Comparison of ENCODE assay signal across 27 mouse cellular contexts in the genomic region with DNA sequence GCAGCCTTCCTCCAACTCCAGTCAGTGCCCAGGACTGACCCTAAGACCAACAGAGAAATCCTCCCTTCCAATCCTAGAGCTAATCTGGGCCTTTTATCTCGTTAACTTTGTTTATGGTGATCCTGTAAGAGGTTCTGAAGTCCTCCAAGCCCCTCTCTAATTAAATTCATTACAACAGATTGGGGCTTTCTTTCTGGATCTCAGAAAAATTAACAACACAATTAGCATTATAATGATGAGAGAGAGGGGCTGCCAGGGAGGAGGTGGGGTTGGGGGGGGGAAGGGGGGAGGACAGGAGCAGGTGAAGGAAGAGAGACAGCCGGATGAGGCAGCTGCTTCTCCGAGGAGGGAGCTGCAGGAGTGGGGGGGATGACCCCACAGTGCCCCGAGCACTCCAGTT. TPM values are rescaled to one million over a fixed set of nuclear protein-coding genes. Genes with fewer than 3 reads are reported as not detected.
A peak's percentile ranks its signal among the peaks of the same experiment; 100 is the strongest.
DNase-seq lines count a peak whose midpoint lies in the region; ATAC-seq lines count a peak whose summit lies in the region.
"Had no signal": no experiment of that assay in that cellular context is flagged by ENCODE, and none has a peak within 500 bp of the region (broad histone marks: within the 10 kb centered on the region; RNA-seq: fewer than 3 reads in every experiment).

No protein-coding gene starts in this region.

- WGBS in forebrain, embryonic 12.5 days, result 2% methylated on average over 4 of the region's 4 CpGs
- WGBS in forebrain, embryonic 11.5 days, result 6% methylated on average over 4 of the region's 4 CpGs
- WGBS in midbrain, embryonic 12.5 days, result 4% methylated on average over 4 of the region's 4 CpGs
- WGBS in midbrain, embryonic 15.5 days, result 5% methylated on average over 4 of the region's 4 CpGs

- H3K9ac ChIP-seq in forebrain, embryonic 12.5 days, result no peak overlapping the region
- no peak overlapping the region for H3K9ac ChIP-seq in forebrain, embryonic 11.5 days (ENCODE audit: low read length)
- H3K9ac ChIP-seq in midbrain, embryonic 12.5 days (replicated peaks), result no peak overlapping the region; the same call in 1 of the 2 replicates
- H3K9ac ChIP-seq in midbrain, embryonic 15.5 days, result no peak overlapping the region
- H3K9ac ChIP-seq: embryonic facial prominence, embryonic 13.5 days; liver, embryonic 15.5 days; lung, embryonic 15.5 days had no signal

- peak overlapping the region; percentile 61 for H3K27ac ChIP-seq in forebrain, embryonic 12.5 days
- H3K27ac ChIP-seq in forebrain, embryonic 11.5 days (ENCODE audit: low read depth, low read length), result no peak overlapping the region
- peak overlapping the region; percentile 58 for H3K27ac ChIP-seq in midbrain, embryonic 12.5 days (replicated peaks)
- no peak overlapping the region for H3K27ac ChIP-seq in midbrain, embryonic 15.5 days
- H3K27ac ChIP-seq: embryonic facial prominence, embryonic 13.5 days; gastrocnemius, adult 2 months; layer of hippocampus, adult 2 months; limb, embryonic 10.5 days; liver, embryonic 15.5 days; lung, embryonic 15.5 days had no signal

- H3K4me1 ChIP-seq in forebrain, embryonic 12.5 days, result peaks cover 87% of the 10 kb centered on the region
- H3K4me1 ChIP-seq in forebrain, embryonic 11.5 days (replicated peaks; ENCODE audit: control insufficient read depth, insufficient read depth, low read length), result peaks cover 15% of the 10 kb centered on the region
- peaks cover 83% of the 10 kb centered on the region for H3K4me1 ChIP-seq in midbrain, embryonic 12.5 days
- H3K4me1 ChIP-seq in midbrain, embryonic 15.5 days, result peaks cover 84% of the 10 kb centered on the region
- H3K4me1 ChIP-seq: liver, embryonic 15.5 days; lung, embryonic 15.5 days had no signal

- no peaks in the 10 kb centered on the region for H3K9me3 ChIP-seq in forebrain, embryonic 12.5 days
- H3K9me3 ChIP-seq in forebrain, embryonic 11.5 days (ENCODE audit: control insufficient read depth, low read length), result no peaks in the 10 kb centered on the region
- no peaks in the 10 kb centered on the region for H3K9me3 ChIP-seq in midbrain, embryonic 12.5 days
- H3K9me3 ChIP-seq in midbrain, embryonic 15.5 days, result no peaks in the 10 kb centered on the region
- H3K9me3 ChIP-seq: embryonic facial prominence, embryonic 13.5 days; limb, embryonic 10.5 days; liver, embryonic 15.5 days; lung, embryonic 15.5 days had no signal

- no peak overlapping the region for H3K4me3 ChIP-seq in forebrain, embryonic 12.5 days (replicated peaks)
- H3K4me3 ChIP-seq in forebrain, embryonic 11.5 days (ENCODE audit: low read depth, low read length), result no peak overlapping the region
- no peak overlapping the region for H3K4me3 ChIP-seq in midbrain, embryonic 12.5 days
- H3K4me3 ChIP-seq in midbrain, embryonic 15.5 days, result no peak overlapping the region
- H3K4me3 ChIP-seq: embryonic facial prominence, embryonic 13.5 days; erythroblast, embryonic 14.5 days; gastrocnemius, adult 2 months; layer of hippocampus, adult 2 months; limb, embryonic 10.5 days; liver, embryonic 15.5 days; lung, embryonic 15.5 days; myocyte had no signal

- no peak for DNase-seq in forebrain, embryonic 11.5 days (ENCODE audit: low spot score)
- peak; percentile 70 for DNase-seq in retina, postnatal 1 day
- no peak for DNase-seq in retina, embryonic 14.5 days (ENCODE audit: low spot score)
- DNase-seq in thymus, postnatal 36 days, result no peak
- DNase-seq: adrenal gland, postnatal 10 days; cerebellum, adult 8-10 months; cerebellum, postnatal 36 days; embryo, embryonic 11 days; gastrocnemius, adult 2 months; kidney, adult 9 months; kidney, postnatal 25 days; liver; lung, postnatal 4 days; right cerebral cortex, postnatal 25 days; spleen, adult 18-20 months; thymus, postnatal 14 days had no signal

- no peak for ATAC-seq in forebrain, embryonic 12.5 days (ENCODE audit: low FRiP score)
- ATAC-seq in forebrain, embryonic 11.5 days (replicated peaks; ENCODE audit: low FRiP score), result no peak
- ATAC-seq in midbrain, embryonic 12.5 days (ENCODE audit: low FRiP score, low read depth), result no peak
- ATAC-seq in midbrain, embryonic 15.5 days (replicated peaks), result no peak
- ATAC-seq: inflammation-experienced regulatory T-cells, adult 6 months had no signal

- H3K36me3 ChIP-seq in forebrain, embryonic 12.5 days (replicated peaks), result no peaks in the 10 kb centered on the region
- no peaks in the 10 kb centered on the region for H3K36me3 ChIP-seq in forebrain, embryonic 11.5 days (ENCODE audit: control insufficient read depth, insufficient read depth, low read length)
- H3K36me3 ChIP-seq in midbrain, embryonic 12.5 days, result no peaks in the 10 kb centered on the region
- H3K36me3 ChIP-seq in midbrain, embryonic 15.5 days (replicated peaks), result no peaks in the 10 kb centered on the region
- H3K36me3 ChIP-seq: embryonic facial prominence, embryonic 13.5 days; limb, embryonic 10.5 days; liver, embryonic 15.5 days; lung, embryonic 15.5 days had no signal

- H3K4me2 ChIP-seq in forebrain, embryonic 12.5 days, result peak overlapping the region; percentile 3; the same call in 1 of the 2 replicates
- H3K4me2 ChIP-seq in forebrain, embryonic 11.5 days (ENCODE audit: low read depth, low read length, severe bottlenecking), result no peak overlapping the region
- H3K4me2 ChIP-seq in midbrain, embryonic 12.5 days (replicated peaks), result peak overlapping the region; percentile 14; the same call in 1 of the 2 replicates
- H3K4me2 ChIP-seq in midbrain, embryonic 15.5 days, result no peak overlapping the region
- H3K4me2 ChIP-seq: embryonic facial prominence, embryonic 13.5 days; liver, embryonic 15.5 days; lung, embryonic 15.5 days had no signal

- peaks cover 43% of the 10 kb centered on the region for H3K27me3 ChIP-seq in forebrain, embryonic 12.5 days
- H3K27me3 ChIP-seq in forebrain, embryonic 11.5 days (ENCODE audit: control insufficient read depth, insufficient read depth, low read length), result peaks cover 4% of the 10 kb centered on the region; the same call in 1 of the 2 replicates
- peaks cover 10% of the 10 kb centered on the region for H3K27me3 ChIP-seq in midbrain, embryonic 12.5 days
- no peaks in the 10 kb centered on the region for H3K27me3 ChIP-seq in midbrain, embryonic 15.5 days (replicated peaks)

RNA-seq across cellular contexts. Expression of gene Nfasc, which starts 5.4 kb away (rescaled TPM):
- 31.9 and 35.5 TPM in 2 replicates for polyA plus RNA-seq in forebrain, embryonic 12.5 days (2016; fragmentation: Nextera tagmentation; extraction: Ambion mirVana)
- 19.9 and 21.9 TPM in 2 replicates for polyA plus RNA-seq in forebrain, embryonic 11.5 days (2014; fragmentation: Nextera tagmentation; extraction: Ambion mirVana)
- 32.8 and 40.8 TPM in 2 replicates for polyA plus RNA-seq in midbrain, embryonic 12.5 days (2016; fragmentation: Nextera tagmentation; extraction: Ambion mirVana)
- polyA plus RNA-seq in midbrain, embryonic 15.5 days (2015; fragmentation: Nextera tagmentation; extraction: Ambion mirVana), result 46.0 and 52.3 TPM in 2 replicates
- polyA plus RNA-seq: erythroblast, embryonic 14.5 days; inflammation-experienced regulatory T-cells, adult 6 months; myocyte had no signal

Comparison
In these comparisons a context has a peak if more than half of its experiments do, and no peak if none do; other contexts are left out.
1. H3K27ac ChIP-seq: peak in forebrain, embryonic 12.5 days (single experiment) and midbrain, embryonic 12.5 days (single experiment); none in forebrain, embryonic 11.5 days (single experiment) and midbrain, embryonic 15.5 days (single experiment).
2. H3K4me2 ChIP-seq: peak in forebrain, embryonic 12.5 days (single experiment) and midbrain, embryonic 12.5 days (single experiment); none in forebrain, embryonic 11.5 days (single experiment) and midbrain, embryonic 15.5 days (single experiment).